Mouse (Mus musculus) intestine, embryonic 15.5 days (tissue): Measurements from ENCODE around the gene Baiap3. TPM values are rescaled to one million over a fixed set of nuclear protein-coding genes. Genes with fewer than 3 reads are reported as not detected.
A peak's percentile ranks its signal among the peaks of the same experiment; 100 is the strongest.

Experiments
- ATAC-seq: fragments of 200-750 bp; cut with Nextera tagmentation; 2 replicates; pipeline ENCODE4 v1.8.0; 2017; ENCODE audit warnings: moderate TSS enrichment, moderate library complexity
- H3K27ac ChIP-seq: fragments of 300-500 bp; sonication (generic); 2 replicates; pipeline ENCODE4 v1.5.1; 2015; ENCODE audit warnings: mild to moderate bottlenecking, inconsistent platforms
- H3K27me3 ChIP-seq: fragments of 300-500 bp; sonication (generic); replicated peaks from 2 replicates; pipeline ENCODE4 v1.6.1; 2015; ENCODE audit warnings: inconsistent platforms
- H3K36me3 ChIP-seq: fragments of 300-500 bp; sonication (generic); 2 replicates; pipeline ENCODE4 v1.6.1; 2015; ENCODE audit warnings: inconsistent platforms
- H3K4me1 ChIP-seq: fragments of 300-500 bp; sonication (generic); replicated peaks from 2 replicates; pipeline ENCODE4 v1.6.1; 2015; ENCODE audit warnings: inconsistent platforms
- H3K4me2 ChIP-seq: fragments of 300-500 bp; sonication (generic); replicated peaks from 2 replicates; pipeline ENCODE4 v1.6.1; 2015; ENCODE audit warnings: mild to moderate bottlenecking, inconsistent platforms
- H3K4me3 ChIP-seq: fragments of 300-500 bp; sonication (generic); replicated peaks from 2 replicates; pipeline ENCODE4 v1.5.1; 2015; ENCODE audit warnings: inconsistent platforms
- H3K9ac ChIP-seq: fragments of 300-500 bp; sonication (generic); 2 replicates; pipeline ENCODE4 v1.6.1; 2015; ENCODE audit warnings: inconsistent platforms
- H3K9me3 ChIP-seq: fragments of 300-500 bp; sonication (generic); 2 replicates; pipeline ENCODE4 v1.6.1; 2016; ENCODE audit warnings: inconsistent platforms
- WGBS: fragments of 180-500 bp; shearing (Covaris S2); methylation state at CpG from one replicate; pipeline ENCODE4 v1.1.7; 2015; 5-methylcytosine and 5-hydroxymethylcytosine counted together
- polyA plus RNA-seq: library from polyadenylated mRNA; unstranded; fragments of >200 nt; fragmentation: Nextera tagmentation; extraction: Ambion mirVana; gene quantifications from 2 replicates; pipeline ENCODE4 v1.2.1, GENCODE M21; 2015

Gene Baiap3
- polyA plus RNA-seq, 1 experiment from 2014 or later = 4.0 TPM

GRCm38 (mm10) chr17:25272951-25273705 is 17.0 kb upstream of the Baiap3 start:
- peak overlapping the region; percentile 74 for H3K4me2 ChIP-seq
- peak overlapping the region; percentile 99 for H3K27ac ChIP-seq
- no peaks in the 10 kb centered on the region for H3K27me3 ChIP-seq
- peaks cover 25% of the 10 kb centered on the region for H3K4me1 ChIP-seq
- peak overlapping the region; percentile 100 for H3K9ac ChIP-seq
- under 1% methylated on average over 91 of the region's 92 CpGs for WGBS
- H3K36me3 ChIP-seq = peaks cover 19% of the 10 kb centered on the region
- no peaks in the 10 kb centered on the region for H3K9me3 ChIP-seq
- H3K4me3 ChIP-seq = peak overlapping the region; percentile 92
- ATAC-seq = peak; percentile 92

- Histone ChIP-seq H3K9me3 (no peaks in the 10 kb centered on the region), H3K27me3 (no peaks in the 10 kb centered on the region), H3K9ac (peak overlapping the region; percentile 100), H3K4me2 (peak overlapping the region; percentile 74), H3K4me1 (peaks cover 25% of the 10 kb centered on the region), H3K27ac (peak overlapping the region; percentile 99), H3K4me3 (peak overlapping the region; percentile 92), H3K36me3 (peaks cover 27% of the 10 kb centered on the region)
- no peak for ATAC-seq
- WGBS = under 1% methylated on average over 10 of the region's 10 CpGs
Measured at GRCm38 (mm10) chr17:25272326-25272725, 16.2 kb upstream of the Baiap3 start.

- no peak for ATAC-seq
- Histone ChIP-seq H3K27ac (no peak overlapping the region), H3K4me3 (0 out of 2 replicates have a peak overlapping the region, but pooled peaks have one; percentile 92), H3K36me3 (peaks cover 41% of the 10 kb centered on the region), H3K4me2 (peak overlapping the region; percentile 74), H3K9ac (no peak overlapping the region; the same call in 1 of the 2 replicates), H3K9me3 (no peaks in the 10 kb centered on the region), H3K4me1 (peaks cover 25% of the 10 kb centered on the region), H3K27me3 (no peaks in the 10 kb centered on the region)
- 66% methylated on average over 2 of the region's 2 CpGs for WGBS
Measured at GRCm38 (mm10) chr17:25270795-25271335, 14.7 kb upstream of the Baiap3 start.

- no peak overlapping the region for H3K4me3 ChIP-seq
- peaks cover 69% of the 10 kb centered on the region for H3K36me3 ChIP-seq
- no peaks in the 10 kb centered on the region for H3K4me1 ChIP-seq
- H3K9ac ChIP-seq = no peak overlapping the region
- no peaks in the 10 kb centered on the region for H3K9me3 ChIP-seq
- H3K27ac ChIP-seq = no peak overlapping the region
- no peaks in the 10 kb centered on the region for H3K27me3 ChIP-seq
- H3K4me2 ChIP-seq = no peak overlapping the region
- ATAC-seq = no peak
- 63% methylated on average over 3 of the region's 3 CpGs for WGBS
Measured at GRCm38 (mm10) chr17:25264453-25264852, 8.3 kb upstream of the Baiap3 start.

GRCm38 (mm10) chr17:25257804-25258261 is 1.7 kb upstream of the Baiap3 start:
- Histone ChIP-seq H3K27me3 (peaks cover 31% of the 10 kb centered on the region), H3K4me3 (no peak overlapping the region), H3K4me2 (no peak overlapping the region), H3K36me3 (peaks cover 8% of the 10 kb centered on the region), H3K27ac (no peak overlapping the region), H3K4me1 (peaks cover 14% of the 10 kb centered on the region), H3K9me3 (no peaks in the 10 kb centered on the region), H3K9ac (no peak overlapping the region)
- no peak for ATAC-seq
- WGBS = 40% methylated on average over 6 of the region's 6 CpGs

GRCm38 (mm10) chr17:25255110-25255509 is 1.1 kb downstream of the Baiap3 start:
- no peak for ATAC-seq
- no peaks in the 10 kb centered on the region for H3K9me3 ChIP-seq
- peaks cover 14% of the 10 kb centered on the region for H3K4me1 ChIP-seq
- no peak overlapping the region for H3K27ac ChIP-seq
- no peak overlapping the region for H3K9ac ChIP-seq
- H3K4me3 ChIP-seq = no peak overlapping the region
- H3K36me3 ChIP-seq = peaks cover 2% of the 10 kb centered on the region; the same call in 1 of the 2 replicates
- H3K4me2 ChIP-seq = peak overlapping the region; percentile 76; the same call in 1 of the 2 replicates
- H3K27me3 ChIP-seq = peaks cover 31% of the 10 kb centered on the region
- 79% methylated on average over 2 of the region's 2 CpGs for WGBS

- no peak overlapping the region for H3K9ac ChIP-seq
- no peak for ATAC-seq
- H3K27me3 ChIP-seq = peaks cover 31% of the 10 kb centered on the region
- no peaks in the 10 kb centered on the region for H3K9me3 ChIP-seq
- H3K4me3 ChIP-seq = no peak overlapping the region
- no peak overlapping the region for H3K27ac ChIP-seq
- no peak overlapping the region for H3K4me2 ChIP-seq
- peaks cover 14% of the 10 kb centered on the region for H3K4me1 ChIP-seq
- no peaks in the 10 kb centered on the region for H3K36me3 ChIP-seq
- WGBS = 31% methylated on average over 10 of the region's 10 CpGs
Measured at GRCm38 (mm10) chr17:25253760-25254159, 2.4 kb downstream of the Baiap3 start.

- Histone ChIP-seq H3K9ac (no peak overlapping the region), H3K27ac (no peak overlapping the region), H3K4me3 (no peak overlapping the region), H3K27me3 (peaks cover 31% of the 10 kb centered on the region), H3K4me1 (peaks cover 11% of the 10 kb centered on the region), H3K9me3 (no peaks in the 10 kb centered on the region), H3K4me2 (no peak overlapping the region), H3K36me3 (no peaks in the 10 kb centered on the region)
- WGBS = 32% methylated on average over 3 of the region's 3 CpGs
- ATAC-seq = no peak
Measured at GRCm38 (mm10) chr17:25252643-25253042, 3.5 kb downstream of the Baiap3 start.

- no peak for ATAC-seq
Measured at GRCm38 (mm10) chr17:25250181-25250835, 5.9 kb downstream of the Baiap3 start.

GRCm38 (mm10) chr17:25248033-25248750 is 8.0 kb downstream of the Baiap3 start:
- no peak overlapping the region for H3K27ac ChIP-seq
- 74% methylated on average over 18 of the region's 18 CpGs for WGBS
- no peak overlapping the region for H3K4me3 ChIP-seq
- H3K27me3 ChIP-seq = no peaks in the 10 kb centered on the region
- no peak overlapping the region for H3K9ac ChIP-seq
- H3K36me3 ChIP-seq = peaks cover 7% of the 10 kb centered on the region
- H3K9me3 ChIP-seq = no peaks in the 10 kb centered on the region
- no peak for ATAC-seq
- no peak overlapping the region for H3K4me2 ChIP-seq
- no peaks in the 10 kb centered on the region for H3K4me1 ChIP-seq

More at GRCm38 (mm10) chr17:25250181-25250835, 5.9 kb downstream of the Baiap3 start:
- no peaks in the 10 kb centered on the region for H3K36me3 ChIP-seq
- H3K27me3 ChIP-seq = peaks cover 18% of the 10 kb centered on the region
- no peak overlapping the region for H3K4me3 ChIP-seq
- H3K9me3 ChIP-seq = no peaks in the 10 kb centered on the region
- WGBS = 84% methylated on average over 8 of the region's 8 CpGs
- H3K9ac ChIP-seq = no peak overlapping the region
- H3K27ac ChIP-seq = no peak overlapping the region
- H3K4me2 ChIP-seq = no peak overlapping the region
- H3K4me1 ChIP-seq = no peaks in the 10 kb centered on the region

GRCm38 (mm10) chr17:25244239-25244638 is 11.9 kb downstream of the Baiap3 start:
- H3K4me1 ChIP-seq = peaks cover 9% of the 10 kb centered on the region
- H3K9ac ChIP-seq = no peak overlapping the region
- ATAC-seq = no peak
- no peak overlapping the region for H3K27ac ChIP-seq
- H3K27me3 ChIP-seq = no peaks in the 10 kb centered on the region
- H3K4me3 ChIP-seq = no peak overlapping the region
- WGBS = 77% methylated on average over 16 of the region's 16 CpGs
- peaks cover 11% of the 10 kb centered on the region for H3K36me3 ChIP-seq
- H3K9me3 ChIP-seq = no peaks in the 10 kb centered on the region
- no peak overlapping the region for H3K4me2 ChIP-seq
